Mouse (Mus musculus) brain, embryonic 14.5 days (tissue): ENCODE measurements around the gene Olfr750.

ENCODE experiments used
- CTCF ChIP-seq: fragments of 200-500 bp; IDR thresholded peaks from 2 replicates; pipeline ENCODE4 v1.5.1; 2012; ENCODE audit warnings: inconsistent platforms, mild to moderate bottlenecking, moderate library complexity, borderline replicate concordance; ENCODE audit not compliant: insufficient read depth, insufficient read length; ENCODE audit errors: extremely low read depth
- POLR2A ChIP-seq: fragments of 200-500 bp; IDR thresholded peaks from 2 replicates; pipeline ENCODE4 v1.6.1; 2012; ENCODE audit warnings: mild to moderate bottlenecking, inconsistent platforms, borderline replicate concordance; ENCODE audit not compliant: poor library complexity, insufficient read depth, insufficient read length, severe bottlenecking; ENCODE audit errors: extremely low read depth

- no peak for TF ChIP-seq CTCF
- no peak for TF ChIP-seq POLR2A
Observed at GRCm38 (mm10) chr14:51085086-51085485, 10.9 kb upstream of the Olfr750 start.
